12 mouse cellular contexts compared by ENCODE assay signal in the genomic region with DNA sequence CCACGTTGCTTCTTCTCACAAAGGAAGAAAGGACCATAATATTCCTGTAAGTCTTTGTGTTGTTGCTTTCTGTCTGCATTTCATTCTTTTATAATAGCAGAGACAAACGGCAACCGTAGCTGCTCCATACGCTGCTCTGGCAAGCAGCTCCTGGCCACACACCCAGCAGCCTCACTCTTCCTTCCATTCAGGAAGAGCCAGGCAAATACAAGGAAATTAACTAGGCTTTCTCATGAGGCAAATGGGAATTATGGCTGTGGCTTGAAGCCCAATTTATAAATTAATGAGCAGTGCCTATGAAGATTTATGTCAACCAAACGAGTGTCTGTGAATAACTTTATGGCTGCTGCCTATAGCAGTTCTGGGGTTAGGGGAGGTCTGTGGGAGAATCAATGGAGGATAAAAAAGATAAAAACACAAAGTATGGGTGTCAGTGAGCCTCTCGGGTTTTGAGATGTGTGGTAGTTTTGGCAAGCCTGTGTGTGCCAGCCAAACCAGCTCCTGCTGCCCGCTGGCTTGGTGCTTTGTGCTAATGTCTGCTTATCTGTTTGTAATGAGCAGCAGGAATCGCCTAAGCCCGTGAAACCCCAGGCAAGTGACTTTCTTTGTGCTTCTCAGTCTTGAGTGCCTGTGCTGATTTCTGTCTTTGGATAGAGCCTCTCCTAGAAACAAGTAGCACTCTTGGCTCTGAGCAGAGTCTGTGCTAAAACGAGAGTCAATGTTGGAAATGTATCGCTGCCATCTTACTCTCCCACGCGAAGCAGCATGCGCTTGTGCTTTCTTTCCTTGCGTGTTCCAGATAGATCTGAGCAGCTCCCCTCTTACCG. TPM values are rescaled to one million over a fixed set of nuclear protein-coding genes. Genes with fewer than 3 reads are reported as not detected.
DNase-seq lines count a peak whose midpoint lies in the region; ATAC-seq lines count a peak whose summit lies in the region.
"Had no signal": no experiment of that assay in that cellular context is flagged by ENCODE, and none has a peak within 500 bp of the region (broad histone marks: within the 10 kb centered on the region; RNA-seq: fewer than 3 reads in every experiment).

No protein-coding gene starts in this region.

- no peak for ATAC-seq in forebrain, embryonic 14.5 days
- ATAC-seq in forebrain, embryonic 11.5 days (replicated peaks; ENCODE audit: low FRiP score) = no peak
- no peak for ATAC-seq in midbrain, embryonic 13.5 days
- ATAC-seq: intestine, embryonic 16.5 days had no signal

- H3K36me3 ChIP-seq in forebrain, embryonic 14.5 days (ENCODE audit: control insufficient read depth, insufficient read depth, low read length) = peaks cover 47% of the 10 kb centered on the region
- H3K36me3 ChIP-seq in forebrain, embryonic 11.5 days (ENCODE audit: control insufficient read depth, insufficient read depth, low read length) = peaks cover 8% of the 10 kb centered on the region
- H3K36me3 ChIP-seq in midbrain, embryonic 13.5 days = peaks cover 44% of the 10 kb centered on the region
- H3K36me3 ChIP-seq in midbrain, embryonic 10.5 days = peaks cover 90% of the 10 kb centered on the region

- DNase-seq in forebrain, embryonic 14.5 days (ENCODE audit: low spot score) = peak; percentile 53
- no peak for DNase-seq in forebrain, embryonic 11.5 days (ENCODE audit: low spot score)
- no peak for DNase-seq in midbrain, embryonic 10.5 days (ENCODE audit: low spot score)
- peak; percentile 45 to 69 for DNase-seq in left cerebral cortex, adult 9 months (ENCODE audit: low spot score in 2 of 2)
- DNase-seq in right cerebral cortex, postnatal 36 days (ENCODE audit: low spot score in 2 of 2) = peak; percentile 40 to 73
- DNase-seq in spleen, postnatal 4 days (ENCODE audit: low spot score in 2 of 2) = no peak
- no peak for DNase-seq in lung, adult 18-20 months
- DNase-seq: gastrocnemius, postnatal 10 days; liver; thymus, adult 2 months had no signal

- no peak overlapping the region for H3K4me3 ChIP-seq in forebrain, embryonic 14.5 days (ENCODE audit: low read depth, low read length)
- no peak overlapping the region for H3K4me3 ChIP-seq in forebrain, embryonic 11.5 days (ENCODE audit: low read depth, low read length)
- no peak overlapping the region for H3K4me3 ChIP-seq in midbrain, embryonic 13.5 days (replicated peaks)
- H3K4me3 ChIP-seq in midbrain, embryonic 10.5 days = no peak overlapping the region

- H3K4me1 ChIP-seq in forebrain, embryonic 14.5 days (ENCODE audit: control insufficient read depth, insufficient read depth, low read length) = no peaks in the 10 kb centered on the region
- H3K4me1 ChIP-seq in forebrain, embryonic 11.5 days (replicated peaks; ENCODE audit: control insufficient read depth, insufficient read depth, low read length) = no peaks in the 10 kb centered on the region
- H3K4me1 ChIP-seq in midbrain, embryonic 13.5 days (replicated peaks) = 0 out of 2 replicates have a peak, but pooled peaks cover 2% of the 10 kb centered on the region
- H3K4me1 ChIP-seq in midbrain, embryonic 10.5 days = no peaks in the 10 kb centered on the region

- peak overlapping the region; percentile 40; the same call in 1 of the 2 replicates for H3K27ac ChIP-seq in forebrain, embryonic 14.5 days (ENCODE audit: low read depth, low read length)
- H3K27ac ChIP-seq in forebrain, embryonic 11.5 days (ENCODE audit: low read depth, low read length) = no peak overlapping the region
- peak overlapping the region; percentile 58; the same call in 1 of the 2 replicates for H3K27ac ChIP-seq in midbrain, embryonic 13.5 days
- no peak overlapping the region for H3K27ac ChIP-seq in midbrain, embryonic 10.5 days (replicated peaks)

- H3K9me3 ChIP-seq in forebrain, embryonic 14.5 days (replicated peaks; ENCODE audit: control insufficient read depth, low read length) = no peaks in the 10 kb centered on the region
- no peaks in the 10 kb centered on the region for H3K9me3 ChIP-seq in forebrain, embryonic 11.5 days (ENCODE audit: control insufficient read depth, low read length)
- H3K9me3 ChIP-seq in midbrain, embryonic 13.5 days = no peaks in the 10 kb centered on the region
- no peaks in the 10 kb centered on the region for H3K9me3 ChIP-seq in midbrain, embryonic 10.5 days (replicated peaks)

- no peak overlapping the region for H3K9ac ChIP-seq in forebrain, embryonic 14.5 days (ENCODE audit: low read length)
- no peak overlapping the region for H3K9ac ChIP-seq in forebrain, embryonic 11.5 days (ENCODE audit: low read length)
- no peak overlapping the region for H3K9ac ChIP-seq in midbrain, embryonic 13.5 days (replicated peaks)

- H3K4me2 ChIP-seq in forebrain, embryonic 14.5 days (ENCODE audit: low read length) = no peak overlapping the region
- H3K4me2 ChIP-seq in forebrain, embryonic 11.5 days (ENCODE audit: low read depth, low read length, severe bottlenecking) = no peak overlapping the region
- H3K4me2 ChIP-seq in midbrain, embryonic 13.5 days (replicated peaks) = no peak overlapping the region

- WGBS in forebrain, embryonic 14.5 days = 65% methylated on average over 16 of the region's 16 CpGs
- WGBS in forebrain, embryonic 11.5 days = 86% methylated on average over 16 of the region's 16 CpGs
- 84% methylated on average over 16 of the region's 16 CpGs for WGBS in midbrain, embryonic 13.5 days
- WGBS in midbrain, embryonic 10.5 days = 90% methylated on average over 16 of the region's 16 CpGs

- H3K27me3 ChIP-seq in forebrain, embryonic 14.5 days (replicated peaks; ENCODE audit: control insufficient read depth, insufficient read depth, low read length) = no peaks in the 10 kb centered on the region
- no peaks in the 10 kb centered on the region for H3K27me3 ChIP-seq in forebrain, embryonic 11.5 days (ENCODE audit: control insufficient read depth, insufficient read depth, low read length)
- no peaks in the 10 kb centered on the region for H3K27me3 ChIP-seq in midbrain, embryonic 13.5 days
- H3K27me3 ChIP-seq in midbrain, embryonic 10.5 days (ENCODE audit: low read depth, poor library complexity, severe bottlenecking) = no peaks in the 10 kb centered on the region

RNA-seq across cellular contexts. Expression of gene Myh10, which starts 54.2 kb away (rescaled TPM):
- 88.8 and 105 TPM in 2 replicates for polyA plus RNA-seq in forebrain, embryonic 14.5 days (2014; fragmentation: Nextera tagmentation; extraction: Ambion mirVana)
- polyA plus RNA-seq in forebrain, embryonic 11.5 days (2014; fragmentation: Nextera tagmentation; extraction: Ambion mirVana) = 163 and 165 TPM in 2 replicates
- 109 TPM in 2 replicates for polyA plus RNA-seq in midbrain, embryonic 13.5 days (2015; fragmentation: Nextera tagmentation; extraction: Ambion mirVana)
- polyA plus RNA-seq in midbrain, embryonic 10.5 days (2016; fragmentation: Nextera tagmentation; extraction: Ambion mirVana) = 134 and 157 TPM in 2 replicates

Comparison
In these comparisons a context has a peak if more than half of its experiments do, and no peak if none do; other contexts are left out.
1. DNase-seq: peak in forebrain, embryonic 14.5 days (single experiment), left cerebral cortex, adult 9 months (2 of 2) and right cerebral cortex, postnatal 36 days (2 of 2); none in forebrain, embryonic 11.5 days (single experiment), midbrain, embryonic 10.5 days (single experiment), spleen, postnatal 4 days (0 of 2) and lung, adult 18-20 months (0 of 2).
2. H3K27ac ChIP-seq: peak in forebrain, embryonic 14.5 days (single experiment) and midbrain, embryonic 13.5 days (single experiment); none in forebrain, embryonic 11.5 days (single experiment) and midbrain, embryonic 10.5 days (single experiment).